Mouse (Mus musculus): ENCODE measurements at regions not wholly inside any gene's neighbourhood (a gene's known extent, or its start where the extent isn't known, plus 50 kb on each side); places are given as distances from the start of the nearest gene placed in this dataset.

DNA sequence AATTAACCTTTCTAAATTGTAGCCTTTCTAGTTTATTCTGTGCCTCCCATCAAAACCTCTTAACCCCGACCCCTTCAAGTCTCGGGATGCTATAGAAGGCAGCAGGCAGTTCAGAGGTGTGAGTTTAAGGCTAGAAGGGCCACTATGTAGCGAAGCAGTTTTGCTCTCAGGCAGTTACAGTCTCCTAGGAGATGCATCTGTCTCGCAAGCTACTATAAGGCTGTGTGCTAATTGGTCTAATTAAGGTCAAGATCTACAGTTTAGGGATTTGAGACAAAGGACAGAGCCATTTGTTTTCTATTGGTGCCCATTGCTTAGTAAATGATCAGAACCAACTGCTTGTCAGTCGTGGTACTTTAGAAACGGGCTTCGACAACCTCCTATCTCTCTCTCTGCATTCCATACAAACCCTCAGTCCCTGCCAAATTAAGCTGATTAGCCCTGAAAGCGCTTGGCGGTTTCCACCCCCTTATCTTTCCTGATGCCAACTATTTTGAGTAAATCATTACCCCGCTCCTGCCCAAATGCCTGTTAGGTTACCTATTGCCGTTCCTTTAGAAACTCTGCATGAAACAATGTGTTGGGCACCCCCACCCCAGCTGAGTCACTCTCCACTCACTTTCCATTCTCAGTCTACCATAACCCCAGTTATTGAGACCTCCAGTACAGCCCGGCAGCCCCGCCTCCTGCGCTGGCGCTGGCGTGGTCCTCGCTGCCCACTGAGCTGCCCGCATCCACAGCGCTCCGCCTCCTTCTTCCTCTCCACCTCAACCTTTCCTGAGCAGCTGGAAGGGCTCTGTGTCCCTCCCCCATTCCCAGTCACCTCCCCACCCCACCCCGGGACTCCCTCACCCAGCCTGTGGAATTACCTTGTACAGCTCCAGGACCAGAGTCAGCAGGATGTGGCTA is 59.9 kb upstream of the Ptpn13 start:
- H3K27ac ChIP-seq (ENCODE audit: low read depth, low read length), result no peak overlapping the region
- WGBS, result 46% methylated on average over 21 of the region's 21 CpGs
- peak; percentile 59 for ATAC-seq
- H3K27me3 ChIP-seq (ENCODE audit: insufficient read depth, low read length), result no peaks in the 10 kb centered on the region
- H3K4me2 ChIP-seq (ENCODE audit: low read depth), result peak overlapping the region; percentile 28
- DNase-seq, result peak; percentile 36
- H3K4me3 ChIP-seq (ENCODE audit: low read depth, low read length), result no peak overlapping the region
- H3K36me3 ChIP-seq (ENCODE audit: insufficient read depth), result no peaks in the 10 kb centered on the region
- peaks cover 10% of the 10 kb centered on the region; the same call in 1 of the 2 replicates for H3K4me1 ChIP-seq (ENCODE audit: insufficient read depth)
- no peak overlapping the region for H3K9ac ChIP-seq
- H3K9me3 ChIP-seq (ENCODE audit: low read length), result no peaks in the 10 kb centered on the region
- no peak for TF ChIP-seq CTCF (IDR thresholded peaks at IDR 0.05; ENCODE audit: low read depth)

DNA sequence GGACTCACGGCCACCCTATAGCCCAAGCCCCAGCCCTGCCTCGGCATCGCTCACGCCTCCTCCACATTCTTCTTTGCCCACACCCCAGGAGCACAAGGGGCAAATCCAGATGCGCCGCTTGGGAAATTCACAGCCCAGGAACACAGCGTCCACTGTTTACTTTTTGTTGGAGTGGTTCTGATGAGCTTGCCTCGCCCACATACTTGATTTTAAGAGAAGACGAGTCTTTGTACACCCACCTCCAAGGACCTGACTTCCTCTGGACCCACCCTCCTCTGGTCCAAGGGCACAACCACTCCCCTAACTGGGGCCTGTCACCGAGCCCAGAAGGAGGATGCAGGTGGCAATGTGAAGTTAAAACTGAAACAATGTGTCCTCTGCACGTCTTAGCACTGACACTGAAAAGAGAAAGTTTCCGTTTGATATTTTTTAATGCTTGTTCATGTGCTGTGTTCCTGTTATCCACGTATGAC is 64.2 kb upstream of the Ptpn13 start:
- no peak for DNase-seq
- H3K36me3 ChIP-seq (ENCODE audit: insufficient read depth), result no peaks in the 10 kb centered on the region
- no peak overlapping the region for H3K4me3 ChIP-seq (ENCODE audit: low read depth, low read length)
- 80% methylated on average over 13 of the region's 13 CpGs for WGBS
- H3K27ac ChIP-seq (ENCODE audit: low read depth, low read length), result no peak overlapping the region
- no peak overlapping the region for H3K9ac ChIP-seq
- no peak overlapping the region for H3K4me2 ChIP-seq (ENCODE audit: low read depth)
- no peak for TF ChIP-seq CTCF (IDR thresholded peaks at IDR 0.05; ENCODE audit: low read depth)
- no peaks in the 10 kb centered on the region for H3K27me3 ChIP-seq (ENCODE audit: insufficient read depth, low read length)
- no peaks in the 10 kb centered on the region for H3K9me3 ChIP-seq (ENCODE audit: low read length)
- ATAC-seq, result no peak
- H3K4me1 ChIP-seq (ENCODE audit: insufficient read depth), result peaks cover 10% of the 10 kb centered on the region; the same call in 1 of the 2 replicates

DNA sequence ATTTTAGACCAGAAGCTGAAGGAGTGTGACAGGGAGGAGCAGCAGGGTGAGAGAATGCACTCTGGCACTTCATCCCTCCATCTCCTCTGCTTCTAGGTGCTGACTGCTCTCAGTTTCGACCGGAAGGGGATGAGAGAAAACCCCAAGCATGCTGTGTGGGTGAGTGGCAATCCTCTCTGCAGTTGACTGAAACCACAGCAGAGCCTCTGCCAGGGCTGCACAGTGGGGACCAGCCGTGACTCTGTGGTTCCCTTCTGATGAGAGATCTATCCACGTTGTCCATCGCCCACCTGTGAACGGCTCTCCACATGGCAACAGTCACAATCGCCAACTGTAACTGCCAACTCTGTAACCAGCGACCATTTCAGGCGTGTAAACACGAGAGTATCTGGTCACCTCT is 64.6 kb upstream of the Ptpn13 start:
- Histone ChIP-seq H3K27ac (ENCODE audit: low read depth, low read length) (no peak overlapping the region), H3K27me3 (ENCODE audit: insufficient read depth, low read length) (no peaks in the 10 kb centered on the region), H3K4me2 (ENCODE audit: low read depth) (no peak overlapping the region), H3K4me1 (ENCODE audit: insufficient read depth) (peaks cover 9% of the 10 kb centered on the region; the same call in 1 of the 2 replicates), H3K9ac (no peak overlapping the region), H3K4me3 (ENCODE audit: low read depth, low read length) (no peak overlapping the region), H3K36me3 (ENCODE audit: insufficient read depth) (no peaks in the 10 kb centered on the region), H3K9me3 (ENCODE audit: low read length) (no peaks in the 10 kb centered on the region)
- TF ChIP-seq CTCF (IDR thresholded peaks at IDR 0.05; ENCODE audit: low read depth), result no peak
- DNase-seq (no peak), ATAC-seq (no peak)
- 84% methylated on average over 10 of the region's 10 CpGs for WGBS

DNA sequence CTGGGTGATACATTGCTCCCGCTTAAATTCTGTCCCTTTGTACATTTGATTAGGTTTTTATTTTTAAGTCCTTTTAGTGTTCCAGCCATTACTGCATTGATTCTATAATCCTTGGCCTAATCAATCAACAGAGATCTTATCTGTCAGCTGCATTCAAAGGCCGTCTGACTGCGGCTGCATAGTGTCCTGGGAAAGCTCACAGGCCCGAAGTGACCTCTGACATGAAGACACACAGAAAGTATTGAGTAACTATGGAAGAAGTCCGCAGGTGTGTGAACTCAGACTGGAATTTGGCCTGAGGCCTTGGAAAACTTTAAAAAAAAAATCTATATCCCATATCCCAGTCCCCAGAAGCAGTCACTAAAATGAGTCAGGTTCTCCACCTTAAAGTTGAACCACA is 67.4 kb upstream of the Ptpn13 start:
- H3K9ac ChIP-seq, result no peak overlapping the region
- no peaks in the 10 kb centered on the region for H3K36me3 ChIP-seq (ENCODE audit: insufficient read depth)
- no peaks in the 10 kb centered on the region for H3K4me1 ChIP-seq (ENCODE audit: insufficient read depth)
- H3K4me3 ChIP-seq (ENCODE audit: low read depth, low read length), result no peak overlapping the region
- ATAC-seq (no peak), DNase-seq (no peak)
- no peaks in the 10 kb centered on the region for H3K27me3 ChIP-seq (ENCODE audit: insufficient read depth, low read length)
- TF ChIP-seq CTCF (IDR thresholded peaks at IDR 0.05; ENCODE audit: low read depth), result no peak
- H3K4me2 ChIP-seq (ENCODE audit: low read depth), result no peak overlapping the region
- 88% methylated on average over 5 of the region's 5 CpGs for WGBS
- no peak overlapping the region for H3K27ac ChIP-seq (ENCODE audit: low read depth, low read length)
- no peaks in the 10 kb centered on the region for H3K9me3 ChIP-seq (ENCODE audit: low read length)

DNA sequence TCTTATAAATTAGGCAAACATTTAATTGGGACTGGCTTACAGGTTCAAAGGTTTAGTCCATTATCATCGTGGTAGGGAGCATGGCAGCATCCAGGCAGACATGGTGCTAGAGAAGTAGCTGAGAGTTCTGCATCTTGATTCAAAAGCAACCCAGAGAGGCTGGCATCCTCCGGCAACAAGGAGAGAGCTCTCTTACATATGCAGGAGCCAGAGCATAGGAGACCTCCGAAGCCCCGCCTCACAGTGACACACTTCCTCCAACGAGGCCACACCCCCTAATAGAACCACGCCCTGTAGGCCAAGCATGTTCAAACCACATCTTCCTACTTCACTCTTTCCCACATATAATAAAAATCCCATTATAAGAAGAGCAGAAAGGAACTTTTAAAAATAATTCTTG is 68.5 kb upstream of the Ptpn13 start:
- DNase-seq (no peak), ATAC-seq (no peak)
- H3K27me3 ChIP-seq (ENCODE audit: insufficient read depth, low read length), result no peaks in the 10 kb centered on the region
- no peak overlapping the region for H3K4me2 ChIP-seq (ENCODE audit: low read depth)
- H3K4me1 ChIP-seq (ENCODE audit: insufficient read depth), result no peaks in the 10 kb centered on the region
- no peak for TF ChIP-seq CTCF (IDR thresholded peaks at IDR 0.05; ENCODE audit: low read depth)
- no peak overlapping the region for H3K27ac ChIP-seq (ENCODE audit: low read depth, low read length)
- WGBS, result 56% methylated on average over 6 of the region's 6 CpGs
- H3K36me3 ChIP-seq (ENCODE audit: insufficient read depth), result no peaks in the 10 kb centered on the region
- no peak overlapping the region for H3K9ac ChIP-seq
- no peaks in the 10 kb centered on the region for H3K9me3 ChIP-seq (ENCODE audit: low read length)
- no peak overlapping the region for H3K4me3 ChIP-seq (ENCODE audit: low read depth, low read length)

DNA sequence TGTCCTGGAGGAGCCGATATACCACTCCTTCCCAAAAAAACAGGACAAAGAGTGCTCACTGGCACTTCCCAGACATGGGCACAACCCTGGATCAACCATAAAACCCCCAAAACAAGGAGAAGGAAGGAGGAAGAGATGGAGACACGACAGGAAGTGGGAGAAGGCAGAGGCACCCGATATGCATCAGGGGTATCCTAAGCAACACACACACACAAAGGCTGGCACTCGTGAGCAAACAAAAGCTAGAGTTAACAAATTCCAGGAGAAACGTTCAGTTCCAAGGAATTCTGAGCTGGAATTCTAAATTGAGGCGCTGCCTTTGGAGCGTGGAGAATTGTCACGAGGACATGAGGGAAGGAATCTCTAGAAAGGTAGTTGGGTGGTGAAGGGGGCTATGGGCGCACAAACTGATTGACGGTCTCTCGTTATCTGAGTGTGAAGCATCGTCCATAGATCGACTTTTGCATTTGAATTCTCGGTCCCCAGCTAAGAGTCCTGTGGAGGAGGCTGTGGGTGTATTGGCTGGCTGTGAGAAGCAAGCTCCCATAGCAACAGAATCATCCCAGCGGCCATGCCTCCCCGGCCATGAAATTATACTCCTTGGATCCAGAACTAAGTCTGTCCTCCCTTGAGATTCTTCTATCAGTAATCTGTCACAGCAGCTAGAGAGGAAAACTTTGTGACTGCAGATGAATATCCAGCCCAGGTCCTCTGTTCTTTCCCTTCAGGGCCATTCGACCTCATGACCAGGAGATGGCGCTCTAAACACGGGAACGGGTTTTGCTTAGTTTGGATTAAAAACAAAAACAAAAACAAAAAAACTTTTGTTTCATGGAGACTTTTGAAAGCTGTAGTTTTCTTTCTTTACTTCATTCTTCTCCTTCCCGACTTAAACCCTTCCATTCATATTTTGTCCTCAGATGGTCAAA is 69.4 kb upstream of the Ptpn13 start:
- no peak overlapping the region for H3K27ac ChIP-seq (ENCODE audit: low read depth, low read length)
- H3K27me3 ChIP-seq (ENCODE audit: insufficient read depth, low read length), result no peaks in the 10 kb centered on the region
- WGBS, result 23% methylated on average over 21 of the region's 21 CpGs
- no peaks in the 10 kb centered on the region for H3K9me3 ChIP-seq (ENCODE audit: low read length)
- H3K9ac ChIP-seq, result no peak overlapping the region
- H3K4me2 ChIP-seq (ENCODE audit: low read depth), result peak overlapping the region; percentile 25; the same call in 1 of the 2 replicates
- TF ChIP-seq CTCF (IDR thresholded peaks at IDR 0.05; ENCODE audit: low read depth), result peak; percentile 92
- H3K4me3 ChIP-seq (ENCODE audit: low read depth, low read length), result no peak overlapping the region
- H3K36me3 ChIP-seq (ENCODE audit: insufficient read depth), result no peaks in the 10 kb centered on the region
- H3K4me1 ChIP-seq (ENCODE audit: insufficient read depth), result no peaks in the 10 kb centered on the region
- ATAC-seq, result peak; percentile 53; the same call in 1 of the 2 replicates
- peak; percentile 86 for DNase-seq
